Mouse (Mus musculus): ENCODE measurements around the gene Nptx1.

DNA sequence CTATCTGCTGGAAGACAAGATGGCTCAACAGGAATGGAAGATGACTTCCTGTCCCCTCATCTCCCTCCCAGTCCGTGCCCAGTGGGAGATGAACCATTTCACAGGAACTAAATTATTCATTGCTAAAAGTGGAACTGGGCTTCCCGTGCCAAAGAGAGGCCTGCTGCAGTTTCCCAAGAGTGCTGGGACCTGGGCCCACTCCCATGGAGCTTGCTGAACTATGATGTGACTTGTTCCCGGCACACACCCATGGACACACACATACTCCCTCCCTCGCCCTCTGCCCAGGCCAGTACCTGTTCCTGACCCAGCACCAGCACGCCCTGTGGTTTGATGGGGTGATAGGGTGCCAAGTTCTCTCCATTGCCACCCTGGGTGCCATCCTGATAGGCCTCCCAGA, 4.7 kb downstream of the Nptx1 start:
- no peak for TF ChIP-seq CTCF (IDR thresholded peaks at IDR 0.05; ENCODE audit: control insufficient read depth, insufficient read depth, low read length)
- no peak for TF ChIP-seq POLR2A (IDR thresholded peaks at IDR 0.05; ENCODE audit: borderline replicate concordance, control insufficient read depth, low read depth, low read length)
